Mouse (Mus musculus) CD4-positive helper T cell, adult 2 months (primary cell): Measurements from ENCODE around the gene St3gal3.

Experiments used
- DNase-seq: peaks from one replicate; pipeline ENCODE4 v3.0.0-alpha.2; 2012; ENCODE audit warnings: low read depth, missing footprints, low spot score

St3gal3 gene

DNA sequence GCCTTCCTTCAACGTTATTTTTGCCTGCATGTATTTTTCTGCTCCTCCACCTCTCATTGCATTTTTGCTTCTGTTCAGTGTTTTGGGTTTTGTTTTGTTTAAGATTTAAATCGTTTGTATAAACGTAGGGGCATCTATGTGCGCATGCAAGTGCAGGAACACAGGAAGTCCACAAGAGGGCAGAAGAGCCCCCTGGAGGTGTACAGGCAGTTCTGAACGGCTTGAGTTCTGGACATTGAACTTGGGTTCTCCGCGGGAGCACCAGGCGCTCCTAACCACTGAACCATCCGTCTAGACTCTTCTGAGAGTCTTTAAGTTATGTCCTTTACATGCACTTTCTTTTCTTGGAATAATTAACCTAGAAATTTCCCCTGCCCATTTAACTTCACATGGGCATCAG lies 44.8 kb downstream of the St3gal3 start:
- no peak for DNase-seq

DNA sequence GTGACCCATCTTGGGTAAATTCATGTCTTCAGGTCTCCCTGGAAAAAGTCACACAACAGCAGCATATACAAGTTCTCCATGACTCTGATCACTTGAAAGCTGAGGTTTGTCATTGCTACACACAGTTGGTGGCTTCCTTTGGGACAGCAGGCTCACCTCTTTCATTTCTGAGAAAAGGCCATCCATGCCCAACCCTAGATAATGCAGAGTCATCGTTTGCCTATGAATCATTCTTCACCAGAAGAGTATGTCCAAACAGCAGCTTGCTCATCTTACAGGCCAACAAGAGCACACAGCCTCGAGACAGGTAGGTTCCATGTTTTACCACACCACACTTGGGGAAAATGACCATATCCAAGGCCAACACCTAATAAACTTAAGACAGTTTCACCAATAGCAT lies 45.9 kb downstream of the St3gal3 start:
- no peak for DNase-seq

DNA sequence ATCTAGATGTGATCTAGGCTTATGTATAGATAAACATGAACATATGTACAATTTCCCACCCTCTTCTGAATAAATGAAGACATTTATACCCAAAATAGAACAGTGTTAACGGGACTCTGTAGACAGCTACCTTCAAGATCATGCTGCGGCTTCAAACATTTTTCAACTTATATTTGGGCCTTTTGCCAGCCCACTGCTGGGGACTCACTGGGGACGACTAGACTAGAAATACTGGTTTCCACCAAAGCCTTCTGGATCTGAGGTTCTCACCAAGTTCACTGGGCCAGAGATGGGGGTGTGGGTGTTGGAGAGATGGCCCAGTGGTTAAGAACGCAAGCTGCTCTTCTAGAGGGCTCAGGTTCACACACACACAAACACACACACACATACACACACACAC lies 49.7 kb downstream of the St3gal3 start:
- DNase-seq, result no peak

DNA sequence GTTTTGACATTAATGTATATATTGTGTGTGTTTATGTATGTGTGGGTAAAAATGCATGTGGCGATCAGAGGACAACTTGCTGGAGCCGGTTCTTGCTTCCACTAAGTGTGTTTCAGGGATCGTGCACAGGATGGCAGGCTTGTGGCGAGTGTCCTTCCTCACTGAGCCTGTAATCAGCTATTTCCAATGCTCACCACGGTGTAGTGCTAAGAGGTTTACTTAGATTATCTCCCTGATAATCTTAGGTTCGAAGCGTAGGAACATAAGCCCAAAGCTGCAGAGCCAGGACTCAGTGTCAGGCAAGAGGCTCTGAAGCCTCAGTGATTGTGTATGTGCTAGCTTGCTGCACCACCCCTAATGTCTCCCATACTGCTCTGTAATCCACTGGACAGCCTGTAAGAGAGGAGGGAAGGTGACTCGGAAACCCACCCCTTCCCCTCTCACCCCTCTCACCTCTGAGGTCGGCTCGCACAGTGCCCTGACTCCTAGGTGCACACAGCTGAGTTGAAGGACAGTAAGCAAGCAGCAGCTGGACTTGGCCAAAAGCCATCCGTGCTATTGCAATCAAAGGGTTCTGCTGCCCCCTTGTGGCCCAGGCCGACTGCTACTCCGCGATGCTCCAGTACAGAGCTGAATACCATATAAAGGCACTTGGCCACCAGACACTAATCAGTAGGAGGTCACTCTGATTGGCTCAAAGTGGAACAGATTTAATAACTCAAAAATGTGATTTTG lies 51.3 kb downstream of the St3gal3 start:
- DNase-seq, result peak; percentile 69

DNA sequence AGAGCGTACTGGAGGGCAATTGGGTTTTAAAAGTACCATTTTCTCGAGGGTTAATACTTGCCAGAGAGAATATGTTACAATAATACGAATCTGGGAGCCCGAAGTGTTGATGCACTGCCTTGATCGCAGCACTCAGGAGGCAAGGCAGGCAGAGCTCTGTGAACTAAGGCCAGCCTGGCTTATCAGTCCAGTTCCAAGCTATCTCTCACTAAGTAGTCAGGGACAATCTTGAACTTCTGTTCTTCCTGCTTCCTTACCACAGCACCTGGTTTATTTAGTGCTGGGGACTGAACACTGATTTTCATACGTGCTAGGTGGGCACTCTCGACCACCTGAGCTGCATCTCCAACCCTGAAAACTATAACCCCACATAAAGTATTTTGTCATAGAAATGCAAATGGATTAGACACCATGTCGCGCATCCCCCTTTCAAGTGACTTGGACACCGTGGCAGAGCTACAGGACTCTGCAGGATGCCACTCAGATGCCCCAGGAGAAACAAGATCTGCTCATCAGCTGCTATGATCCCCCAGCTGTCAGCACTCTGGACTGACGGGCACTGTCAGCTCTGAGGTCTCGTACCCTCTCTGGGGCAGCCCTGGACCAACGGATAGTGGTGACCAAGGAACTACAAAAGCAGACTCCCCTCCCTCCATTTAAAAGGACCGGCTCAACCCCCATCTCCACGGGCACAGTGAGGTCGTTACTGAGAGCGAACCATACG lies 52.9 kb downstream of the St3gal3 start:
- DNase-seq, result no peak

DNA sequence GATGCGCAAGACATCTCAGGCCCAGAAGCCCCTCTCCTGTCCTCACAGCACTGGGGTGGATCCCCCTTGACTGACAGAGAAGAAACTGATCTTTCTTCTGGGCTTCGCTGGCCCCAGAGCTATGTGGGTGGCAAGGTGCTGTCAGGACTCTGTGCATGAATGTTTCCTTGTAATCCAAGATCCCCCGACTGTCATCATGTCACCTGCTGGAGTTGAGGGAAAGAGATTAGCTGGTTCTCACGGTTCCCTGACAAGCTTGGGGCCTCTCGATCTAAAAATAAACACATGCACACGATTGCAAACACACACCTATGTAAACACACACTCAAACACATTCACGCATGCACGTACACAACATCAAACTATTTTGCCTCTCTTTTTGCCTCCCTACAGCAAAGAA lies 54.2 kb downstream of the St3gal3 start:
- DNase-seq, result no peak

DNA sequence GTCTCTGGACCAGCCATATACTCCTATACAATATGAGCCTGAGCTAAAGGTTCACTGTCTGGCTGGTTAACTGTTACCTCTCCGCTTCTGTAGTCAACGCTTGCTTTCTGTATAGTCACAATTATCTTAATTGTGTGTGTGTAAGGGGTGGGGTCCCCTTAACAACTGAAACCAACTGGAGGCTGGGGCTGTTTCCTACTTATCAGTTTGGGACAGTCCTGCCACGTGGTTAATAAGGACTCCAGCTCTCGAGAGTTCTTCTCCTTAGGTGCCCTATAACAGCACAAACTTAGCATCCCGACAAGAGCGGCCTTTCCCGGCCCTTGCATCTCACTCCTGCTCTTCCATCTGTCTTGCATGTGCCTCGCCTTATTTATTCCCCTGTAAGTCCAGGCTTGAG lies 55.5 kb downstream of the St3gal3 start:
- DNase-seq, result no peak

DNA sequence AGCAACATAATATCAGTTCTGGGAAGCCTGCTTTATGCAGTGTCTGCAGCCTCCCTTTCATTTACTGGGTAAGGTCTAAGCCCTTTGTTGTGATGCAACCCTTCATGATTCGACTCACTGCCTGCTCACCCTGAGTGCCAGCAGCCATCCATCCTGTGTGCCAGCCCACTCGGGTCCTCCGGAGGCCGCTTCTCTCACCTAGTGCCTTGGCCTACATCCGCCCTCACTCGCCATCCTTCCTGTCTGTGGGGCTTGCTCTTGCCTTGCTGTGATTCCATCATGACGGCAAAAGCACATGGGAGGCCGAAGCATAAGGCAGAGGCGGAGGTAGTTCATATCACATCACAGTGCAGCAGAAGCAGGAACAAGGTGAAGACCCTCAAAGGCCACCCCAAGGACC lies 56.1 kb downstream of the St3gal3 start:
- peak; percentile 27 for DNase-seq

DNA sequence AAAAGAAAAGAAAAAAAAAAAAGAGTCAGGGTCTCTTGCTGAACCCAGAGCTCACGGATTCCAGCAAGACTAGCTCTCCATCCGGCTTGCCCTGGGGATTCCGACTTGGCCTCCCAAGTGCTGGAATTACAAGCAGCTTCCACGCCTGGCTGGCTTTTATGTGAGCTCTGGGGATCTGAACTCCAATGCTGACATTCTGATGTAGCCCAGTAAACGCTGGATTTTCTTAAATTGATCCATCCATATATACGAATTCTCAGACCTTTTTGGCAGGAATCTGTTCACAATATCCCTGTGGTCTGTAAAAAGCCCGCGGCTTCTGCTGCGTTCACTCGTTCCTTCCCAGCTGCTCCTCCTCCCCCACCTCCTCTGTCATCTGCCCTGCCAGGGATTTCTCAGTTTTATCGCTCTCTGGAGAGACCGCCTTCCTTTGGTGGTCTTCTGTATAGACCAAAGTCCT lies 57.4 kb downstream of the St3gal3 start:
- no peak for DNase-seq

DNA sequence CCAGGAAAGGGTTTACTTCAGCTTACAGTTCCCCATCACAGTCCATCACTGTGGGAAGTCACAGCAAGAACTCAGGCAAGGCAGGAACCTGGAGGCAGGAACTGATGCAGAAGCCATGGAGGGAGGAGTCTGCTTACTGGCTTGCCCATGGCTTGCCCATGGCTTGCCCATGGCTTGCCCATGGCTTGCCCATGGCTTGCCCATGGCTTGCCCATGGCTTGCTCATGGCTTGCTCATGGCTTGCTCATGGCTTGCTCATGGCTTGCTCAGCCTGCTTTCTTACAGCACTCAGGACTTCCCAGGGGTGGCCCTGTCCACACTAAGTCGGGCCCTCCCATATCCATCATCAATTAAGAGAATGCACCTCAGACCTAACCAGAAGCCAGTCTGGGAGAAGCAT lies 58.1 kb downstream of the St3gal3 start:
- DNase-seq, result no peak

DNA sequence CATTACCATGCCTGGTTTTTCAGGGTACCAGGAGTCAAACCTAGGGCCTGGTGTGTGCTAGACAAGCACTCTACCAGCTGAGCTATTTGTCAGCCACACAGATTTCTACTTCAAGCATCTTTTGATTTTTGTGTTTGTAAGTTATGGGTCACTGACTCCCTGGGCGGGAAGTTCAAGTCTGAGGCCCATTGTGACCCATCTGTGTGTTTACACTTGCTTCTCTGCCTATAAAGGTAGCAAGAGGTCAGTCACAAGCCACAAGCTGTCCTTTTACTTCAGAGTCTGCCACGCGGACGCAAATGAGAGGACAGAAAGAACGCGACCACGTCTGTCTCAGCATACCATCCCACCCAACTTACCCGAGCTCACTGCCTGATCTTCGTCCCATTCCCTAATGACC lies 59.4 kb downstream of the St3gal3 start:
- DNase-seq, result no peak

DNA sequence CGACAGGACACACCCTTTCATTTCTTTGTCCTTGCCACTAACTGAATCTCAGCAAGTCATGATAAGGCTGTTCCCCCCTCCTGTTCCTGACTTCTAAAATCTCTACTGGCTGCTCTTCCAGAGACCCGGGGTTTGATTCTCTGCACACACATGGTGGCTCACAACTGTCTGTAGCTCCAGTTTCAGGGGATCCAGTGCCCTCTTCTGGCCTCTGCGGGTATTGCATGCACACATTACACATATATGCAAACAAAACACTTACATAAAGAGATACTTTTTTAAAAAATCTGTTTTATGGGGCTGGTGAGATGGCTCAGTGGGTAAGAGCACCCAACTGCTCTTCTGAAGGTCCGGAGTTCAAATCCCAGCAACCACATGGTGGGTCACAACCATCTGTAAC lies 60.5 kb downstream of the St3gal3 start:
- no peak for DNase-seq

DNA sequence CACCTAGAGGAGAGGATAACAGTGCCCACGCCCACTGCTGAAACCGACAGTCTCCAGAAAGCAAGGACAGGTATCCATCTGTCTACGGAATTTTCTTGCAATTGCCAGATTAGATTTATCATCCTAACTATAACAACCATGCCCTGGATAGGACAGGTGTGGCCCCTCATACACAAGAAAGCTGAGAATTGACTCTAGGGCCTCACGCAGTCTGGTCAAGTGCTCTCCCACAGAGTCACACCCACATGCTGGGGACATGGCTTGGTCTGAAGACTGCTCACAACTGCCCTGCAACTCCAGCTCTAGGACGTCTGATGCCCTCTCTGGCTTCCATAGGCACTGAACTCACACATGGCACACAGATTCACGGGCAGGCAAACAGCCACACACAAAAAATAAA lies 61.6 kb downstream of the St3gal3 start:
- no peak for DNase-seq

DNA sequence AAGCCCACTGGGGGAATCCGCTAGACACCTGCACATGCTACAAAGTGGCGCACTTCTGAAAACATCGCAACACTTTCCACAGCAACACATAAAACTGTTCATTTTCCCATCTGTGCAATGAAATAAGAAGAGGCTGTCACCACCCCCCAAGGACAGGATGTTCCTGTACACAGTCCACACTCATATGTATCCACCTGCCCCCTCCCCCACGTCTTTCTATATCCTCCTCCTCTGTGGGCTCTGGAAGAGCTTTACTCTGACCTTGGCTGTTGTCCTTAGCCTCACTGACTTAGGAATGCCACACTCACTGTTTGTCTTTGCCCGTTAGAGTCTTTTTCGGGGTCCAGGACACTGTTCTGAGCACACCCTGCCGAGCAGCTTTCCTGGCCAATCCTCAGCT lies 62.8 kb downstream of the St3gal3 start:
- no peak for DNase-seq

DNA sequence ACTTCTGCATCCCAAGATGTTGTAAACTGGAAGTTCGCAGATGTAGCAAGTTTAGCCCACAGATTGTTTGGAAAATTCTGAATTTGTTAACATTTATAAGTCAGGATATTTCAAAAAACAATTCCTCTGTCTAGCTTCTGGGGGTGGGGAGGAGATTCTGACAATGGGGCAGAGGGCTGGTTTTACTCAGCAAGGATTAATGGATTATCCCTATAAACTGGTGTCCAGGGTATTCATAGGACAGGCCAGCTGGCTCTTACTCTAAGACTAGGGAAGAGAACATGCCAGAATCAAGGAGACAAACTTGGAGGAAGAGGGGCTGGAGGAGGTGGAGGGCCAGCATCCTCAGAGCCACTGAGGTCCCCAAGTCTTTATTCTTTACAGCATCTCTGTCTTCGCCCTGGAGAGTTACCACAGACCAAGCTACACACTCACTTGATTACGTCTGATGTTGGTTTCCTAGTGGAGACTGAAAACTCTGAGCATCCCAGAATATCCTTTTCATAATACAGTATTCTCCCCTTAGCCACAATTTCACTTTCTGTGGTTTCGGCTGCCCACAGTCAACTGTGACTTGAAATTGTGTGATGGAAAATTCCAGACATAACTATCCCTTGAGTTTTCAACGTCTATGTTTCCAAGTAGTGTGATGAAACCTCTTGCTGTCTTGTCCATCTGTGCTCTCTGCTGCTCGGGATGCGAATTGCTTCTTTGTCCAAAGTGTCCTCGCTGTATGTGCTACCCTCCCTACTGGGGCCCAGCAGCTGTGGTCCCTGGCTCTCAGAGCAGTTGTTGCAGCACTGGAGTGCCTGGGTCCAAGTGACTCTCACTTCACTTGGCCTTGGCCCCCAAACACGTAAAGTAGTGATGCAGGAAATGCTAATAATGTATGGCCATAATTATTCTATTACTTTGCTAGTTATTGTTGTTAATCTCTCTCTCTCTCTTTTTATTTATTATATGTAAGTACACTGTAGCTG lies 64.2 kb downstream of the St3gal3 start:
- DNase-seq, result no peak

DNA sequence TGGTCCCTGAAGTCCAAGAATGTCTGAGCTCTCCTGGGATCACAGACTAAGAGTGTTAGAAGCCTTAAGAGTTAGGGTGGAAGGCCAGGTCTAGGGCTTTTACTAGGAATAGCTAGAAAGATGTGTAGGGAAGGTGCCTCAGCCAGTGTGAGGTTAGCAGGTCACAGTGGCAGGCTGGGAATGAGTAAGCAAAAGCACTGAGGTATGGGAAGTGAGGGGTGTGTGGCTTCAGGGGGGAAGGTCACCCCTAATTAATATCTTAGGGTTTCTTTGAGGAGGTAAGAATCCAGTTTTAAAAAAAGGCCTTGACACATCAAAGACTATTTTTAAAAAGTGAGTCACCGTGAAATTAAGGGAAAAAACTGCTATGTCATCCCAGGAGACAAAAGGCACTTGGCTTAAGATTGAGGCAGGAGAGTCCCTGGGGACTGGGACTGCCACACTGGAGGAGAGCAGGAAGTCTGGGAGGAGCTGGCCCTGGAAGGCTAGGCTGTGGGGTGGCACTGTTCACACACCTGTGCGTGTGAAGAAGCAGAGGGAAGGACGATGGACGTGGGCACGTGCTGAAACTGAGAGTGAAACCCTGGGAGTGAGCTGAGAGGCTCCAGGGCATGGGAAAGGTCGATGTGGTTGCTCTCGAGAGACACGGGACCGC lies 72.8 kb downstream of the St3gal3 start:
- DNase-seq, result no peak

DNA sequence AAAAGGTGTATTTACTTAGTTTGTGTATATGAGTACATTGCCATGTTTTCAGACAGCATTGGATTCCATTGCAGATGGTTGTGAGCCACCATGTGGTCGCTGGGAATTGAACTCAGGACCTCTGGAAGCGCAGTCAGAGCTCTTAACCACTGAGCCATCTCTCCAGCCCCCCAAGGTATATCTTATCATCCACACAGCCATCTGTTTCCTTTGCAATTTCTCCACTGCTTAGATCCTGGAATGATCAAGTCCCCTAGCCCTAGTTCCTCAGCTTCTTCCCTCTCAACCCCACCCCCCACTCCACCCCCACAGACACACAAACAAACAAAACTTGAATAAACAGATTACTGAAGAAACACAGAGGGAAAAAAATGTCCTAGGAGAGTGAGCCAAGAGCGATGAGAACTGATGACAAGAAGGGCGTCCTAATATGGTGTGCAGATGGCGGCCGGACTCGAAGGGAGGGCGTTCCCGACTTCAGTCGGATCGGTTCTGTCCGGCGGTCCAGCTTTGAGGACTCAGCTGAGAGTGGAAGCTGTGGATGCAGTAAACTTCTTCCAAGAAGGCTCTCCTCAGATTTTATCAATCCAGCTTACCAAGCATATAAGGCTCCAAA lies 73.7 kb downstream of the St3gal3 start:
- no peak for DNase-seq

DNA sequence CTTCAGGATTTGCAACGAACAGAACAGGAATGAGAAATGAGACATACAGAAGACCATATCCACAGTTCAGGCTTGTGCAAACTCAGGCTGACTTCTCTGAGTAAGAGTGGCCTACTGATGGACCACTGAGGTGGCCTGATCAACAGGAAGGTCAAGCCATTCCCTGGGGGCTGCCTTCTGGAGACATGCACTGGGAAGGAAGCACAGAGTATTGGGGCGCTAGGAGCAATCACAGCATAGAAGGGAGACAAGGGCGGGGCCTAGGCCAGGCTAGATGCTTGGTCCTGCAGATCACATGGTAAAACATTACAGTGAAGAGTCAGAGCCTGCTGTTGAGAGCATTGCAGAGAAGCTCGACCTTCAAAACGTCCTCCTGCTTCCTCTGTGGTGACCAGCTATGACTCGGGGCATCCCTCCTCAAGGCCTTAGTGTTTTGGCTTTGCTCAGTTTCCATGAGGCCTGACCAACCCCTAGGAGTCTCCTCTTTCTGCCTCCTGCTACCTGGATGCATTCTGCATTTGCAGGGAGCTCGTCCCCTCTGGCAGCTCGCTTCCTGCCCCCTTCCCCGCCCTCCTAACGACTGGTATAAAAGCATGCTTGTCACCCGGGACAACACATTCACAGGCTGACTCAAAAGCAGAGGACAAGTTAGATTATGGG lies 74.8 kb downstream of the St3gal3 start:
- DNase-seq, result no peak

DNA sequence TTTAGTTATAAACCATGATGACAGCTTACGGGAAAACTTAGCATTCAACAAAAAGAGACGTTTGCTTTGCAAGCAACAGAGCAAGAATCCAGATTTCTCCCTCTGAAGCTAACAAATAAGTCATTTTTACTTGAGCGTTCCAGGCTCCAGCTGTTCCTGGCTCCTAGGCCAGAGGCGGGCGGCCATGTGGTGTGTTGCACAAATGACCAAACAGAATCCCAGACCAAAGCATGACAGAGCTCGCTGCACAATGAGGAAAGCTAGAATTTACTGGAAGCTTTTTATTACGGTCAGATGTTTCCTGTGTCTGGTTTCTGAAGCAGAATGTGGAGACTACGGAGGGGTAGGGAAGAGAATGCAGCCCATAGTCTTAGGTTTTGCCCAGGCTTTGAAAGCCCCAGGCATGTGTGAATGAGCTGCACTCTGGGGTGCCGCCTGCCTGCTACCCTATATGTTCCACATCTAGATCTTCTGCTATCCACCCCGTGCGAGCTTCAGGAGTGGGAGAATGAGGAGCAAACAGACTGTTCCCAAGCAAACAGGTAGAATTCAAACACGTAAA lies 76.5 kb downstream of the St3gal3 start:
- no peak for DNase-seq

DNA sequence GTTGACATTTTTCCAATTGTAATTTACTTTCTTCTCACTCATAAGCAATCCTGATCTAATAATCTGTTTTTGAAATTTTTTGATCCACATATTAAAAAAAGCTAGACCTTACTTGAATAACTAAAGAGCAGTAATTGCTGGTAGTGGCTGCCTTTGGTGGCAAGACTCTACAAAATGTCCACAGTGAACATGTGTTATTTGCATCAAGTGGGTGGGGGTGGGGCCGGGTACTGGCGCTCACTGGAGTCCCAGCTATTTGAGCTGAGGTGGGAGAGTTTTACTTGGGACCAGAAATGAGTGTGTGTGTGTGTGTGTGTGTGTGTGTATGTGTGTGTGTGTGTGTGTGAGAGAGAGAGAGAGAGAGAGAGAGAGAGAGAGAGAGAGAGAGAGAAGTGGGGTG lies 77.6 kb downstream of the St3gal3 start:
- no peak for DNase-seq
